Mouse (Mus musculus) spleen, adult 2 months (tissue): ENCODE measurements around the gene Borcs7. TPM values are rescaled to one million over a fixed set of nuclear protein-coding genes. Genes with fewer than 3 reads are reported as not detected.

Experiments
- DNase-seq, 2 experiments: peaks; one replicate each; pipeline versions ENCODE4 v3.0.0 to v3.0.0-alpha.2; 2012 to 2021; ENCODE audit warnings: low spot score in 2 of 2, low read depth in 1 of 2
- H3K27ac ChIP-seq: fragments of 200-500 bp; 2 replicates; pipeline ENCODE4 v1.5.1; 2012; ENCODE audit warnings: low read length, inconsistent platforms; ENCODE audit not compliant: insufficient read depth
- H3K27me3 ChIP-seq: fragments of 200-500 bp; 2 replicates; pipeline ENCODE4 v1.6.1; 2012; ENCODE audit warnings: mild to moderate bottlenecking, moderate library complexity, low read length, inconsistent platforms; ENCODE audit not compliant: control insufficient read depth, insufficient read depth
- H3K36me3 ChIP-seq: fragments of 200-500 bp; 2 replicates; pipeline ENCODE4 v1.6.1; 2012; ENCODE audit warnings: mild to moderate bottlenecking, low read length, inconsistent platforms; ENCODE audit not compliant: control insufficient read depth, insufficient read depth
- H3K4me1 ChIP-seq: fragments of 200-500 bp; 2 replicates; pipeline ENCODE4 v1.6.1; 2011; ENCODE audit warnings: inconsistent platforms; ENCODE audit not compliant: control insufficient read depth, insufficient read depth, insufficient read length
- H3K4me3 ChIP-seq: fragments of 200-500 bp; 2 replicates; pipeline ENCODE4 v1.5.1; 2011; ENCODE audit warnings: mild to moderate bottlenecking, inconsistent platforms; ENCODE audit not compliant: insufficient read depth, insufficient read length; ENCODE audit errors: extremely low read depth
- CTCF ChIP-seq: fragments of 200-500 bp; IDR thresholded peaks from 2 replicates; pipeline ENCODE4 v1.5.1; 2011; ENCODE audit warnings: mild to moderate bottlenecking, inconsistent platforms; ENCODE audit not compliant: insufficient read depth, insufficient read length, insufficient replicate concordance; ENCODE audit errors: extremely low read depth
- POLR2A ChIP-seq: fragments of 200-500 bp; IDR thresholded peaks from 2 replicates; pipeline ENCODE4 v1.6.1; 2011; ENCODE audit warnings: low read depth, low read length, inconsistent platforms
- WGBS: fragments of 180-500 bp; shearing (Covaris S2); methylation state at CpG from one replicate; pipeline ENCODE4 v1.1.7; 2018; 5-methylcytosine and 5-hydroxymethylcytosine counted together
- polyA plus RNA-seq: library from polyadenylated mRNA; depleted of rRNA; stranded (reverse); fragments of >200 nt; gene quantifications from 2 replicates; pipeline ENCODE4 v1.2.3, GENCODE M21; 2012

The Borcs7 gene
- polyA plus RNA-seq, 1 experiment = 2.3 TPM

DNA sequence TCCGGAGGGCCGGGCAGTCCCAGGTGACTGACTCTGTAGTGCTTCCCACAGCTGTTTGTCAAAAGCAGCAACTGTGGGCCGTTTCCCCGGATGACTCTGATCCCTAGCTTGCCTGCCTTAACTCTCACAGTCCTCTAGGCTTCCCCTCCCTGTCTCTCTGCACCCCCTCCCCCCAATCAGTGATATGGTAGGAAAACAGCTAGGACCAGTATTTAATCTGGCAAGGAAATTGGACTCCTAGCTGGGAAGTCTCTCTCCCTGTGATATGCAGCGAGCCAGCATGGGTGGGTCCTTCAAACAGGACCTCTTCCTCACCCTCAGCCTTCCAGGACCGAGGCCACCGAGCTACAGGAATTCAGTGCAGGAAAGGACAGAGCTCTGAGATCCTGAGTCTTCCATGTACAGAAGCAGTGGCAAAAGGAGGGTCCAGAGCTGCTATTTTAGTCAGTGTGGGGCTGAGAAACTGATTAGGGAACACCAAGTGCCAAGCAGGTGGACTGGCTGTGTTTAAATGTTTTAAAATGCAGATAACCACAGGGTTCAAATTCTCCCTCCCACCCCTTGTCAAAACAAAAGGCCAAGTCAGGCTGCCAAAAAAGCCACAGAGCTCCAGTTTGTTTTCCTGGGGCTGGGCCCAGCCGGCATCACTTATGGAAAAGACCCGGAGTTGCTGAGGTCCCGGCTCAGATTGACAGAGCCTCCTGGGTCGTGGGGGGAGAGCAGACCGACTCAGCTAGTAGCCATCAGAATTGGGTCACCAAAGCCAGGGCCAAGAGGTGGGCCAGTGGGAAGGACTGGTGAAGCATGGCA lies 44.7 kb upstream of the Borcs7 start:
- no peak for DNase-seq
- peaks cover 3% of the 10 kb centered on the region; the same call in 1 of the 2 replicates for H3K4me1 ChIP-seq
- TF ChIP-seq CTCF (no peak), POLR2A (no peak)
- H3K27me3 ChIP-seq = no peaks in the 10 kb centered on the region
- peaks cover 9% of the 10 kb centered on the region for H3K36me3 ChIP-seq
- H3K27ac ChIP-seq = peak overlapping the region; percentile 31; the same call in 1 of the 2 replicates
- no peak overlapping the region for H3K4me3 ChIP-seq
- 88% methylated on average over 12 of the region's 12 CpGs for WGBS

- H3K4me3 ChIP-seq = no peak overlapping the region
- WGBS = 85% methylated on average over 12 of the region's 12 CpGs
- H3K27ac ChIP-seq = peak overlapping the region; percentile 20; the same call in 1 of the 2 replicates
- no peak for TF ChIP-seq CTCF
- no peak for DNase-seq
- H3K36me3 ChIP-seq = peaks cover 9% of the 10 kb centered on the region
- H3K4me1 ChIP-seq = peaks cover 3% of the 10 kb centered on the region; the same call in 1 of the 2 replicates
- no peaks in the 10 kb centered on the region for H3K27me3 ChIP-seq
These were observed 43.6 kb upstream of the Borcs7 start for GRCm38 (mm10) chr19:46646041-46646481.

DNA sequence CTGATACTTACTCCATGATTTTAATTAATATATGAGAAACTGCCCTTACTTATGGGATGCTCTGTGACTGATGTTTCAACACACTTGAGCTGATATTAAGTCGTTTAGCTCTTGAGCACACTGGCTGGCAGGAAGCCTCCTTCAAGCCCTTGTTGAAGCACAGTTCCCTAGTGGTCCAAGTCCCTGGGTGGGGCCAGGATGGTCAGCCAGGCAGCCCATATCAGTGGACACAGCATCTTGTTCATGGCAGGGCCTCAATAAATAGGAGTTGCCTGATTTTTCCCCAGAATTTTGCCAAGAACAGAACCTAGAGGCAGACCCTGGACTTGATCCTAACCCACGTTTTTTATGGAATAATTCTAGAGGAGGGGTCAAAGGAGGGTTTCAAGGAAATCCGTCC lies 42.5 kb upstream of the Borcs7 start:
- TF ChIP-seq POLR2A = no peak
- no peak for TF ChIP-seq CTCF
- no peak for DNase-seq
- WGBS = 79% methylated on average over 3 of the region's 3 CpGs
- no peak overlapping the region for H3K27ac ChIP-seq
- H3K36me3 ChIP-seq = peaks cover 10% of the 10 kb centered on the region
- H3K4me1 ChIP-seq = peaks cover 3% of the 10 kb centered on the region; the same call in 1 of the 2 replicates
- no peak overlapping the region for H3K4me3 ChIP-seq
- H3K27me3 ChIP-seq = no peaks in the 10 kb centered on the region

GRCm38 (mm10) chr19:46647850-46648249 lies 41.9 kb upstream of the Borcs7 start:
- DNase-seq = no peak
- no peak for TF ChIP-seq POLR2A
- no peak for TF ChIP-seq CTCF
- peaks cover 3% of the 10 kb centered on the region; the same call in 1 of the 2 replicates for H3K4me1 ChIP-seq
- no peak overlapping the region for H3K4me3 ChIP-seq
- no peaks in the 10 kb centered on the region for H3K27me3 ChIP-seq
- 76% methylated on average over 8 of the region's 8 CpGs for WGBS
- no peak overlapping the region; the same call in 1 of the 2 replicates for H3K27ac ChIP-seq
- peaks cover 13% of the 10 kb centered on the region for H3K36me3 ChIP-seq

GRCm38 (mm10) chr19:46648565-46648964 lies 41.1 kb upstream of the Borcs7 start:
- H3K4me1 ChIP-seq = peaks cover 3% of the 10 kb centered on the region; the same call in 1 of the 2 replicates
- 48% methylated on average over 14 of the region's 14 CpGs for WGBS
- peaks cover 16% of the 10 kb centered on the region for H3K36me3 ChIP-seq
- H3K4me3 ChIP-seq = no peak overlapping the region
- DNase-seq = no peak
- TF ChIP-seq POLR2A (no peak), CTCF (no peak)
- no peaks in the 10 kb centered on the region for H3K27me3 ChIP-seq
- no peak overlapping the region for H3K27ac ChIP-seq

DNA sequence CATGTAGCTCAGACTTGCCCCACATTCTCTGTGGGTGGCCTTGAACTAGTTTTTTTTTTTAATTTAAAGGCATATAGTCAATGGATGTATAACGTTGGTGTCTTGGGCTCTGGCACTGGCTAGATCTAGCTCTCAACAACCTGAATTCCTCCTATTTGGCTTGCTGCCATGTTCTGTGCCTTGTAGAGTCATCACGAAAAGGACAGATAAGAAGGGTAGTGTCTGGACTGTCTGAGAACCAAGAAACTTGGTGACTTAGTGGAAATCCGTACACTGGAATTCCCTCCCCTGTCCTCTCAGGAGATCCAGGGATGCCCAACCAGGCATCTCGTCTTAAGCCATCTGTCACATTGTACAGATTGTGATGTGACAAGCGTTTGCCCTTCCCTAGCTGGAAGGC lies 36.5 kb upstream of the Borcs7 start:
- TF ChIP-seq POLR2A (no peak), CTCF (no peak)
- H3K27me3 ChIP-seq = no peaks in the 10 kb centered on the region
- 66% methylated on average over 5 of the region's 5 CpGs for WGBS
- H3K27ac ChIP-seq = no peak overlapping the region
- H3K4me1 ChIP-seq = peaks cover 2% of the 10 kb centered on the region
- DNase-seq = no peak
- H3K36me3 ChIP-seq = peaks cover 36% of the 10 kb centered on the region
- H3K4me3 ChIP-seq = no peak overlapping the region

- peaks cover 36% of the 10 kb centered on the region for H3K36me3 ChIP-seq
These were observed 36.0 kb upstream of the Borcs7 start for GRCm38 (mm10) chr19:46653616-46654235.

More at GRCm38 (mm10) chr19:46653616-46654235, 36.0 kb upstream of the Borcs7 start:
- Histone ChIP-seq H3K4me1 (peaks cover 2% of the 10 kb centered on the region), H3K27me3 (no peaks in the 10 kb centered on the region), H3K27ac (no peak overlapping the region), H3K4me3 (no peak overlapping the region)
- DNase-seq = no peak
- 53% methylated on average over 14 of the region's 14 CpGs for WGBS
- TF ChIP-seq CTCF (no peak), POLR2A (no peak)
